Mouse (Mus musculus) CH12.LX (cell line): ENCODE data around the gene Mob3c. TPM values are rescaled to one million over a fixed set of nuclear protein-coding genes. Genes with fewer than 3 reads are reported as not detected.

Source experiments
- DNase-seq: peaks from one replicate; pipeline ENCODE4 v3.0.0-alpha.2; 2013; ENCODE audit errors: extremely low read depth
- H3K27ac ChIP-seq: 2 replicates; pipeline ENCODE4 v1.5.1; 2012; ENCODE audit warnings: low read depth, mild to moderate bottlenecking, control low read depth, moderate library complexity; ENCODE audit not compliant: insufficient read depth
- H3K27me3 ChIP-seq: replicated peaks from 2 replicates; pipeline ENCODE3; 2012; ENCODE audit warnings: inconsistent platforms
- H3K36me3 ChIP-seq, 2 experiments: replicated peaks in 1 of 2; 2 replicates each; pipeline versions ENCODE3 to v1.6.1; 2012; ENCODE audit warnings: inconsistent platforms in 1 of 2, low read length in 1 of 2, mild to moderate bottlenecking in 1 of 2, mixed read lengths in 1 of 2, moderate library complexity in 1 of 2; ENCODE audit not compliant: control insufficient read depth in 1 of 2, insufficient read depth in 1 of 2
- H3K4me1 ChIP-seq, 2 experiments: 2 replicates each; pipeline ENCODE4 v1.6.1; 2012; ENCODE audit warnings: inconsistent platforms in 1 of 2, moderate library complexity in 1 of 2; ENCODE audit not compliant: insufficient read depth in 2 of 2, control insufficient read depth in 1 of 2
- H3K4me2 ChIP-seq: 2 replicates; pipeline ENCODE4 v1.6.1; 2012; ENCODE audit warnings: low read depth, mild to moderate bottlenecking, control low read depth; ENCODE audit not compliant: poor library complexity, insufficient read depth, severe bottlenecking
- H3K4me3 ChIP-seq, 3 experiments: fragments of 150-350 bp in 1 of 3; sonication (generic) in 1 of 3; replicated peaks in 1 of 3; 2 replicates each; pipeline versions ENCODE3 to v1.5.1; 2011 to 2012; ENCODE audit warnings: low read depth in 2 of 3, low read length in 2 of 3, mild to moderate bottlenecking in 2 of 3, moderate library complexity in 2 of 3, control low read depth in 1 of 3, improper control_type of control experiment in 1 of 3, inconsistent platforms in 1 of 3, mixed read lengths in 1 of 3; ENCODE audit not compliant: poor library complexity in 1 of 3
- H3K79me2 ChIP-seq: replicated peaks from 2 replicates; pipeline ENCODE4 v1.6.1; 2012; ENCODE audit warnings: mild to moderate bottlenecking, moderate library complexity; ENCODE audit not compliant: control insufficient read depth, poor library complexity, insufficient read depth, severe bottlenecking; ENCODE audit errors: extremely low read depth
- H3K9ac ChIP-seq: 2 replicates; pipeline ENCODE4 v1.6.1; 2012; ENCODE audit warnings: low read depth, mild to moderate bottlenecking, control low read depth, moderate library complexity; ENCODE audit not compliant: insufficient read depth
- H3K9me3 ChIP-seq: replicated peaks from 2 replicates; pipeline ENCODE3; 2012; ENCODE audit warnings: low read length, inconsistent platforms, mixed read lengths
- BHLHE40 ChIP-seq: IDR thresholded peaks from 2 replicates; pipeline ENCODE4 v1.6.1; 2011; ENCODE audit warnings: mild to moderate bottlenecking, low read depth, low read length, improper control_type of control experiment
- CHD2 ChIP-seq: IDR thresholded peaks from 2 replicates; pipeline ENCODE4 v1.6.1; 2011; ENCODE audit warnings: low read length, improper control_type of control experiment
- E2F4 ChIP-seq: IDR thresholded peaks from 2 replicates; pipeline ENCODE4 v1.6.1; 2011; ENCODE audit warnings: low read depth, low read length, improper control_type of control experiment; ENCODE audit not compliant: insufficient replicate concordance
- ELF1 ChIP-seq: IDR thresholded peaks from 2 replicates; pipeline ENCODE4 v1.6.1; 2014; ENCODE audit warnings: low read depth, mild to moderate bottlenecking, inconsistent platforms, low read length, improper control_type of control experiment
- GABPA ChIP-seq: IDR thresholded peaks from 2 replicates; pipeline ENCODE4 v1.6.1; 2012; ENCODE audit warnings: low read depth, low read length, improper control_type of control experiment, inconsistent platforms; ENCODE audit not compliant: insufficient replicate concordance
- HCFC1 ChIP-seq: IDR thresholded peaks from 2 replicates; pipeline ENCODE4 v1.6.1; 2012; ENCODE audit warnings: low read depth, mild to moderate bottlenecking, inconsistent platforms, low read length, improper control_type of control experiment
- JUN ChIP-seq: IDR thresholded peaks from 2 replicates; pipeline ENCODE4 v1.6.1; 2011; ENCODE audit warnings: low read depth, mild to moderate bottlenecking, low read length, improper control_type of control experiment, moderate library complexity; ENCODE audit not compliant: insufficient read depth
- JUND ChIP-seq: conservative IDR thresholded peaks from 2 replicates; pipeline ENCODE4 v1.6.1; 2011; ENCODE audit warnings: low read depth, low read length, improper control_type of control experiment
- MAX ChIP-seq: IDR thresholded peaks from 2 replicates; pipeline ENCODE4 v1.6.1; 2011; ENCODE audit warnings: low read length, improper control_type of control experiment
- MAZ ChIP-seq: IDR thresholded peaks from 2 replicates; pipeline ENCODE4 v1.6.1; 2012; ENCODE audit warnings: low read depth, mild to moderate bottlenecking, inconsistent platforms, low read length, improper control_type of control experiment, moderate library complexity
- MXI1 ChIP-seq: IDR thresholded peaks from 2 replicates; pipeline ENCODE4 v1.6.1; 2011; ENCODE audit warnings: mild to moderate bottlenecking, low read depth, low read length, improper control_type of control experiment
- NELFE ChIP-seq: IDR thresholded peaks from 2 replicates; pipeline ENCODE4 v1.6.1; 2011; ENCODE audit warnings: low read depth, low read length, improper control_type of control experiment
- POLR2AphosphoS2 ChIP-seq: IDR thresholded peaks from 2 replicates; pipeline ENCODE4 v1.6.1; 2011; ENCODE audit warnings: low read depth, low read length, improper control_type of control experiment
- RAD21 ChIP-seq: IDR thresholded peaks from 2 replicates; pipeline ENCODE4 v1.6.1; 2011; ENCODE audit warnings: low read depth, mild to moderate bottlenecking, low read length, improper control_type of control experiment, moderate library complexity
- RCOR1 ChIP-seq: conservative IDR thresholded peaks from 2 replicates; pipeline ENCODE4 v1.6.1; 2012; ENCODE audit warnings: low read depth, mild to moderate bottlenecking, inconsistent platforms, low read length, improper control_type of control experiment
- SIN3A ChIP-seq: IDR thresholded peaks from 2 replicates; pipeline ENCODE4 v1.6.1; 2012; ENCODE audit warnings: low read length, improper control_type of control experiment, inconsistent platforms
- SMC3 ChIP-seq: IDR thresholded peaks from 2 replicates; pipeline ENCODE4 v1.6.1; 2011; ENCODE audit warnings: low read depth, low read length, improper control_type of control experiment
- UBTF ChIP-seq: IDR thresholded peaks from 2 replicates; pipeline ENCODE4 v1.6.1; 2012; ENCODE audit warnings: low read depth, mild to moderate bottlenecking, inconsistent platforms, low read length, improper control_type of control experiment, moderate library complexity
- USF1 ChIP-seq: IDR thresholded peaks from 2 replicates; pipeline ENCODE4 v1.6.1; 2014; ENCODE audit warnings: low read depth, mild to moderate bottlenecking, inconsistent platforms, low read length, improper control_type of control experiment
- dilution Hi-C: fragments of 300-500 bp; cut with MboI; formaldehyde crosslinking; loops from 2 replicates; pipeline ENCODE4 v1.14.3; 2020; ENCODE audit warnings: low sequenced_read_pairs; ENCODE audit not compliant: extremely low pct_unique_long_range_greater_than_20kb, extremely low pct_ligation_motif_present
- in situ Hi-C: fragments of 300-500 bp; cut with MboI; formaldehyde crosslinking; loops from 3 replicates; pipeline ENCODE4 v1.14.3; 2019; ENCODE audit warnings: low sequenced_read_pairs, low pct_ligation_motif_present, low pct_unique_long_range_greater_than_20kb, mixed read lengths
- polyA plus RNA-seq: library from polyadenylated mRNA; unstranded; fragments of >175 nt; gene quantifications from 2 replicates; pipeline ENCODE4 v1.2.1, GENCODE M21; 2012; ENCODE audit warnings: low read depth; ENCODE audit not compliant: insufficient read length
- total RNA-seq, 2 experiments: library from RNA; depleted of rRNA; stranded (reverse); fragments of 300-350 nt in 1 of 2; fragments of >200 nt in 1 of 2; gene quantifications; 2 replicates each; pipeline ENCODE4 v1.2.3; 2012 to 2014

The Mob3c gene
- total and polyA plus RNA-seq, 3 experiments: 7.8 to 9.2 (median 9.2) TPM

DNA sequence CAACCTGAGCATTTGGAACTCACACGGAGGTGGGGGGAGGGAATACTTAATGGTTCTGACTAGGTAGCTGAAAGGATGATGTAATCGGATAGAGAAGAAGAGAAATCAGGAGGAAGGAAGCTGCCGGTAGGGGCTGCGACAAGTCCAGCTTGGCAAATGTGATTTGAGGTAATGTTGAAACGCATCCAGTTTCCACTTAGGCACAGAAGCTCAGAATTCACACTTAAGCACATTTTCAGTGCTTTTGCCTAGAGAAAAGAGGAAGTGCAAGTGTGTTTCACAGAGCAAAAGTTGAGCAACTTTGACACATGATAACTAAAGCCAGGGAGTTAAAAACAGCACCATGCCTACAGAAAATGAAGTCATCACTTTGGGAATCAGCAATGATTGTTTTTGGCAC, 19.5 kb downstream of the Mob3c start (continued):
- TF ChIP-seq MXI1 (peak; percentile 72; the same call in 1 of the 2 replicates), MAZ (no peak), RCOR1 (peak; percentile 47; the same call in 1 of the 2 replicates), CHD2 (no peak), JUND (peak; percentile 75), MAX (peak; percentile 82; the same call in 1 of the 2 replicates), JUN (peak; percentile 83), E2F4 (no peak)
- TF ChIP-seq, all 38 proteins: peak for 22

DNA sequence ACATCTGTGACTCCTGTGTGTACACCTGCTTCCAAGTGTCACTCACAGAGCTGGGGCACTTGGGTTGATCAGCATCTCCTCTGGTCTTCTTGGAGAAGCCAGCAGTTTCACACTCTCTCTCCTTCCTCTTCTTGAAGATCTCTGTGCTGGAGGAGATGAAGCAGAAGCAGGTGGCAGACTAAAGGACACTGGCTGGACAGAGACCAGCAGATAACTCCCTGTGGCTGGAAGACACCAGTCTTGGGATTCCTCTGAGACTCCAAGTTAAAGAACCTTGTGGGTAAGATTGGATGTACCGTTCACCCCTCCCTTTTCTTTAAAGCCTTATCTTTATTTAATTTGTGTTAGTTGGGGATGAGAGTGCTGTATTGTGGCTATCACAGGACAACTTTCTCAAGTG, 20.2 kb downstream of the Mob3c start:
- Histone ChIP-seq H3K27ac (peak overlapping the region; percentile 100), H3K9me3 (peaks cover 4% of the 10 kb centered on the region), H3K4me1 (peaks cover 27 to 67% of the 10 kb centered on the region in 2 experiments), H3K36me3 (peaks cover 46 to 75% of the 10 kb centered on the region in 2 experiments), H3K27me3 (no peaks in the 10 kb centered on the region), H3K79me2 (peaks cover 4% of the 10 kb centered on the region), H3K9ac (peak overlapping the region; percentile 77), H3K4me3 (no peak overlapping the region), H3K4me2 (peak overlapping the region; percentile 69)
- no peak for DNase-seq
- dilution Hi-C loops (no loop called here), in situ Hi-C loops (loop anchor here (10.0 kb wide), 1 partner anchor 63 kb away; the partner anchor contains the start of genes Atpaf1 and Tex38)
- TF ChIP-seq JUN: no peak
- no peak for TF ChIP-seq NELFE
- TF ChIP-seq SMC3: no peak
- no peak for TF ChIP-seq HCFC1
- TF ChIP-seq POLR2AphosphoS2: no peak
- no peak for TF ChIP-seq RAD21
- TF ChIP-seq SIN3A: no peak; the same call in 1 of the 2 replicates
- no peak for TF ChIP-seq UBTF
- no peak for TF ChIP-seq BHLHE40
- no peak for TF ChIP-seq ELF1
- no peak for TF ChIP-seq GABPA
- no peak for TF ChIP-seq USF1
- TF ChIP-seq, all 38 proteins: peak for 0
